Mouse (Mus musculus): ENCODE results near the gene Acsbg1. TPM values are rescaled to one million over a fixed set of nuclear protein-coding genes. Genes with fewer than 3 reads are reported as not detected.

Gene Acsbg1
- polyA plus RNA-seq, 1 experiment = 33.1 TPM

DNA sequence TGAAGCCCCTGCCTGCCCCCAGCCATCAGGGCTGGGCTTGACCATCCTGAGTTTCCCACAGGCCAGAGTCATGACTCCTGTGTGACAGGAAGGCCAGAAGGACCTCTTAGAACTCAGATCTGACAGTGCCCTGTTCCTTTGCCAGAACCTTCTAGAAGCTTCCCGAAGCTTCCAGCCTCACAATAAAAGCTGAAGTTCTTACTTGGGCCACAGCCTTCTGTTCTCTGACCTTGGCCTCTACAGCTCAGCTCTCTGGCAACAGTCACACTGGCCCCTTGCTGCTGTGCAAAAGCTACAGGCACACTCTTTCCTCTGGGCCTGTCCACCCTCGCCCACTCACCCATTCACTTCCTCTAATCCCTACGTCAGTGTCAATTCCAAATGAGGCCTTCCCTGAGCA is 10.3 kb upstream of the Acsbg1 start:
- no peak for DNase-seq (ENCODE audit: low read depth)

DNA sequence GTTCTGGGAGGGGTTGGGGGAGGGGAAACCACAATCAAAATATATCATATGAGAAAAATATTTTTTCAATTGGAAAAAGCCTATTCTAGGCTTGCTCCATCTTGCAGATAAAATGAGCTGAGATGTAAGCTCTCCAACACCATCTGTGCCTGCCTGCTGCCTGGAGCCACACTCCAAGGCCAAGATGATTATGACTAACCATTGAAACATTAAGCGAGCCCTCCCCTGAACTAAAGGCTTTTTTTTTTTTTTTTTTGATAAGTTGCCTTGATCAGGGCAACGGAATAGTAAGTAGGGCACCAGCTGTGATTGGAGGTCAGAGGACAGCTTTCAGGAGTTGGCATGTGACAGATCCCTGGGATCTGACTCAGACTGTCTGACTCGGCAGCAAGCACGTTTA is 6.8 kb upstream of the Acsbg1 start:
- DNase-seq (ENCODE audit: low read depth) = no peak

DNA sequence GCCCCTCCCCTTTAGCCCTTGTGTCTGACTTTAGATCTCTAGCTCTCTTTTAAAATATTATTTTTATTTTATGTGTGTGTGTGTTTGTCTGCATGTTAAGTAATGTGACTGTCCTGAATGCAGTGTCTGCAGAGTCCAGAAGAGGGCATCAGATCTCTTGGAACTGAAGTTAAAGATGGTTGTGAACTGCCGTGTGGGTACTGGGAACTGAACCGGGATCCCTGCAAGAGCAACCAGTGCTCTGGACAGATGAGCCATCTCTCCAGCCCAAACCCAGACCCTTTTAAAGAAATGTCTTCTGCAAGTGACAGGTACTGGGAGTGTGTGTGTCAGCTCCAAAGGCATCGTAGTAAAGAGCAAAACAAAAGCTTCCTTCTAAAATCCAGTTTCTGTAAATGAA is 4.4 kb upstream of the Acsbg1 start:
- no peak for DNase-seq (ENCODE audit: low read depth)

DNA sequence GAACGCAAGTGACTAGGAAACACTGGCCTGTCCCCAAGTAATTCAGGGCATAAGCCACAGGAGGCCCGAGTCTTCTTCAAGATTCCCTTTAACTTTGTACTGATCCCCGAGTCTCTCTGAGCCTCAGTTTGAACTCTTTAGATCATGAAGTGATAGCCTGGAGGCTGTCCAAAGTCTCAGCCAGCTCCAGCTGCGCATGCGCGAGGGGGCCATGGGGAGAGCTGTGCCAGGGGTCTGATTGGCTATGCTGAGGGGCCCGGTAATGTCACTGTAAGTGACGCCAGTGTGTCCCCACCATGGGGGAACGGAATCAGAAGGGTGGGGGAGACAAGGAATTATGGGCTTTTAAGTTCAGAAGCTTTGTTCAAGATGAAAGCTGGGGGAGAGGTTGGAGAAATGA is 2.7 kb upstream of the Acsbg1 start:
- no peak for DNase-seq (ENCODE audit: low read depth)

DNA sequence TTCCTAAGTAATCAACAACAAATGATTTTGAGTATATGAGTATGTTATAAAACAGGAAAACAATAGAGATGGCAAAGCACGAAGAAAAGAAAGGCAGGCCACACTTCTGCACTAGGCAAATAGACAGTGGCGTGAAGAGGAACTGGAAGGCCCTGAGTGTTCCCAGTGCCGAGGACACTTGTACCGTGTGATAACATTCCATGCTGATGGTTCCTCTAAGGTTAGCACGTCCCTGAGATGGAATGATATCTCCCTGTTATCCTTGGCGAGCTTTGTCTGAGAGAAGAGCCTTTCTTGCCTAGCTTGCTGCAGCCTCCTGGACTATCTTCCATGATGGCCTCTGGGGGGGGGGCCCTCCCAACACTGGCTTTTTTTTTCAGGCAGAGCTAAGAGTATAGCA is 2.9 kb downstream of the Acsbg1 start:
- no peak for DNase-seq (ENCODE audit: low read depth)

DNA sequence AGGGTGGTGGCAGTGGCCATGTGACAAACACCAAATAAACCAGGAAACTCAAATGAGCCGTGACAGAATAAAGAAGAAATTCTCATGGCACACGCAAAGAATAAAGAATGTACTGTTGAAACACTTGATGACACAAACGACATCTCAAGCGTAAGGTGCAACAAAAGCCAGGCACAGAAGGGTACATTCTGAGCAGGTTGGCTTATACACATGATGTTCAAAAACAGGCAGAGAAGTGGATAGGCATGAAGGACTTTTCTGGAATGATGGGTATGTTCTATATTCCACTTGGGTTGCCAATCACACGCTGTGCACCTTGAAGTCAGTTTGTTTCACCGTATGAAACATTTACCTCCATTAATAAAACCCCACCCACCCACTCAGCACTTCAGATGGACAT is 5.3 kb downstream of the Acsbg1 start:
- no peak for DNase-seq (ENCODE audit: low read depth)

DNA sequence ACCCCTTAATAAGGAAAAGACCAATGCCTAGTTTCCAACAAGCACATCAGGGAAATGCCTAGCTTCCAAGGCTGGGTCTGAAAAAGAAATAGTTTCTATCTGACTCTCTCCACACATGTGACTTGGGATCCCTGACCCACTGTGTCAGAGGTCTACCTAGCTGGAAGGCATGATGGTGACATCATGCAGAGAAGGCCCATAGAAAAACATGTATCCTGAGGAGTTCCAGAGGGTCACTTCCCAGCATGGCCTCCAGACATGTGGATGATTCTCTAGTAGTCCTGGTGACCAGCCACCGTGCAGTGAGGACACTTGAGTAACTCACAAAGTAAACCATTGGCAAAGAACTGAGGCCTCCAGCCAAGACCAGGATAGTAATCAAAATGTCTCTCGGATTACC is 5.8 kb downstream of the Acsbg1 start:
- no peak for DNase-seq (ENCODE audit: low read depth)

DNA sequence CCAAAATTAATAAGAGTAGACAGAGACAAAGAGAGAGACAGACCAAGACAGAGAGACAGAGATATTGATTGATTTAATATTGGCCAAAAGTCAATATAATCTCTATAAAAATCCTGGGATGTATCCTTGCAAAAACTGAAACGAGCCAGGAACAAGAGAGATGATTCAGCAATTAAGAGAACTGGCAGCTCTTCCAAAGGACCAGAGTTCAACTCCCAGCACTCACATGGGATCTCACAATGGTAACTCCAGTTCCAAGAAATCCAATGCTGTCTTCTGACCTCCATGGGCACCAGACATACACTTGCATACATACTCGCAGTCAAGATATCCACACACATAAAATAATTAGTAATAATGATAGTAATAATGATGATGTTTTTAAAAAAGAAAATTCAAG is 8.9 kb downstream of the Acsbg1 start:
- no peak for DNase-seq (ENCODE audit: low read depth)

DNA sequence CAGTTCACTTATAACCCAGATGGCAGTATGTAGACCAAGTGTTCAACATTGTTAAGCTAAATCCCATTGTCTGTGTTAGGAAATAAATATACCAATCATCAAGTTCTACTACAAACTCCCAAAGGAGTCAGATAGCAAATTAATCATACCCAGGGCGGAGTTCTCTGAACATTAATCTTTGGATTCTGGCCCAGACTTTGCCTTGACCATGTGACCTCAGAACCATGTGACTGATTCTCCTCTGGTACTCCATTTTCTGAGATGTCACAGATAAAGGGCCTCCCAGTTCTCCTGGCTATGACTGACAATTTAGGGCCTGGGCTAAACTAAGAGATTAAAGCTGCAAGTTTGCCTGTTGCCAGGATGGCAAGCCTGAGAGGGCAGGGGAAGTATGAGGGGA is 12.3 kb downstream of the Acsbg1 start:
- DNase-seq (ENCODE audit: low read depth) = no peak

DNA sequence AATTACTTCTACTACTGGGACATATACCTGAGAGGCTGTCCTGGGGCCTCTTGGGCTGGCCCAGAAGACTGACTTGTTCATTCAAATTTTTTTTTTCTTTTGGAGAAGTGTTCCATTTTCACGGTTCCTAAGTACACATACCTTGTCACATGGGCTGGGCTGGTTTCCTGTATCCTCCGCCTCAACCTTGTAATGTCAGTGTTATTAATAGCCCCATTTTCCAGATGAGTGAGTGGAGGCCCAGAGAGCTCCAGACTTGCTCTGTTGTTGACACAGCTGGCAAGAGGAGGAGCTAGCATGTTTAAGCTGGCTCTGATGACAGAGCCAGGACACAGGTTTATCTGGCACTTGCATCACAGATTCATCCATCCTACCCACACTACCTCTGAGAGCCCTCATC is 14.2 kb downstream of the Acsbg1 start:
- no peak for DNase-seq (ENCODE audit: low read depth)

DNA sequence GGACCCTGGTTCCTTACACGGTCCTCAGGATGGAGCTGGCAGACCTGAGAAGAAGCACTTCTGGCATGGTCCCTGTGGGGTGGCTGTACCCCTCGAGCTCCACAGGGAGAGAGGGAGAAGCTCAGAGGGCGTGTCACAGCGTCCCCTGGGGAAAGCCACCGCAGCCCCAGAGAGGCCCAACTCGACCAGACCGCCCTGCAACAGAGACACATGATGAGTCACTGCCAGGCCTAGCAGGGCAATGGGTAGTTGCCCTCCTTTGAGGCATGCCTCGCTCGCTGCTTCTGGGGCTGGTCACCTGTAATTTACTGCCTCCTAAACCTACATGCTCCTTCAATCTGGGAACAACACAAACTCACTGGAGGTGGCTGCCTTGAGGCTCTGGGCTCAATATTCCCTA is 15.4 kb downstream of the Acsbg1 start:
- DNase-seq (ENCODE audit: low read depth) = no peak

DNA sequence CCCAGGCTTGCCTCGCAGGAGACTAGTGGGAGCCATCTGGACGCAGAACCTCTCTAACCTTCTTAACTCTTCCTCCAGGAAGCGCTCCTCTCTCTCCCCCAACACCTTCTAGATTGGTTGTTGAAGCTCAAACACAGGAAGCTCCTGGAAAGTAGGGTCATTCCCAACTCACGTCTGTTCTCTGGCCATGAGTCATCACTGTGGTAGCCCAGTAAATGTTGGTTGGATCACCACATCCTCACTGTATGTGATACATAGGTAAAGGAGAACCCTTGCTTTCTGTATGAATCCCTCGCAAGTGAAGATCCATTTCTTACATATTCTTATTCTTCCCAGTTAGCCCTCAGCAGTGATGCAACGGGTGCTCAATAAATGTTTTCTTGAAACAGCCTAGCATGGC is 16.1 kb downstream of the Acsbg1 start:
- DNase-seq (ENCODE audit: low read depth) = no peak

DNA sequence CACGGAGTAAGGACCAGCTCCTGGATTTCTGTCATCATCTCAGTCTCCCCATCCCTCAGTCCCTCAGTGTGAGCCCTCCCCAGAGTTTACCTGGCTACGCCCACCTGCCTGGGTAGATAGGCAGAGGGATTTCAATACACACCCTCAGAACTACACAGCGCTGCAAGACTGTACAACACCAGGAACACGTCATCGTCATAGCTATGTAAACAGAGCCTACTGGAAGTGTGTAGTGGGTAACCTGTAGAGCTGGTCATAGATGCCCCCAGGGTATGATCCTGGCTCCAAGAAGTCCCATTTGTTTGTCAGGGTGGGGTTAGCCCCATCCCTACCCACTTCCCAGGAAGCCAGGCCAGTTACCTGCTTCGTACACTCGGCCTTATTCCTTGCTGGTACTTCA is 18.5 kb downstream of the Acsbg1 start:
- no peak for DNase-seq (ENCODE audit: low read depth)

DNA sequence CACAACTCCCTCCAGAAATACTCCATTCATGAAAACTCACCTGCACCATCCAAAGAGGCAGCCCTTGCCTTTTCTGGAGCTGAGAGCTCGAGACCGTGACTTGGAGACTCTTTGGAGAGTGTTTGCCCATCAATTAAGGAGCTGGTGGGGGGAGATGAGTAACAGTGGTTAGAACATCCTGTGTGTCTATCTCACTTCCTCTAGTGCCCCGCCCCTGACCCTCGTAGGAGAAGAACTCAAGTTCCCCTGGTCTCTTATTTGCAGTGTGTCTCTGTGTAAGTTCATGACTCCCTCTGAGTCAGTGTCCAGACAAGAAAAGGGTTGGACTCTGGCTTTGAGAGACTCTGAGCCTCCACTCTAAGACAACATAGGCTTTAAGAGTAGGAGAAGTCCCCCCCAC is 19.1 kb downstream of the Acsbg1 start:
- DNase-seq (ENCODE audit: low read depth) = no peak

DNA sequence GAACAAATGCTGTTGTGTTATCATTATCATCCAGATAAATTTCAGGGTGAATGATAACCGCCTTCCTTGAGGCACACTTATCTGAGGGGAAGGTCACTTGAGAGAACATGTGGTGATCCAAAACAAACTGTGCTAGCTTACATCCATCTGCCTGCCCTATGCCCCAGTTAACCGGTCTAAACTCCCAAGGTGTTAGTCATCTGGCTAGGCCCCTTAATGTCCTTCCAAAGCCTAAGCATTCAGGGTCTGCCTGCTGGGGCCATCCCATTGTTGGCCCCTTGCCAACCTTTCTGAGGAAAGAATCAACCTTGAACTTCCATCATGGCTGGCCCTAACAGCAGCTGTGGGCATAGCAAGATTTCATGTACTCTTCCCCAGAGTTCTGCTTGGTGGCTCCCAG is 19.5 kb downstream of the Acsbg1 start:
- DNase-seq (ENCODE audit: low read depth) = no peak

DNA sequence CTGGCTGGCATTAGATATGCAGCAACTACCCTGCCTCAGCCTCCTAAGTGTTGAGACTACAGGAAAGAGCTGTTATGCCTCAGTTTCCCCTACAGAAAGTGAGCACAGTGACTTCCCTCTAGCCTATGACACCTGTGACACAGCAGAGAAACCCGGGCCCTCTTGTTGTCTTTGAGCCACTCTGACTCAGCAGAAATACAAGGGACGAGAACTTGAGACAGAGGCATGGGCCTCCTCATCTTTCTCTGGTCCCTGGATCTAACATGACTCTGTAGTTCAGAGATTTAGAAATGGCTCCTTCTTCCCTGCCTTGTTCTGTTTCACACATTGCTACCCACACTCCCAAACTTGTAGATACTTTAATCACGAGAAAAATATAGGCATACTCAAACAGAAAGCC is 20.1 kb downstream of the Acsbg1 start:
- no peak for DNase-seq (ENCODE audit: low read depth)

DNA sequence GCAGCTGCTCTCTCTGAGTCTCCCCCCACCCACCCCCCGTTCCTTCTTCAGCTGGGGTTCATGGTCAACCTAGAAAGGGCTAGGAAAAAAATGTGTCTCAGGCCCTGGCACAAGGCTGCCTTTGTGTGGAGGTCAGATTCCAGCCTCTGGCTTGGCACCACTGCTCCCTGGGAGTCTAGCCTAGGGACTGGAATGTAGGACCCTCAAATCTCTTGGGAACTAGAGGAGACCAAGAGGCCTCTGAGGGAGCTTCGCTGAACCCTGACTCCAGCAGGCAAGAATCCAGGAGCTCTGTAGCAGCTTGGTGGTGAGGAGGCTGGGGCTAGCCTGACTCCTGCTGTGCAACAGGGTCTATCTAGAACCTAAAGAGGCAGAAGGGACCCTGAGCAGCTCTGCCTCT is 22.5 kb downstream of the Acsbg1 start:
- DNase-seq (ENCODE audit: low read depth) = no peak

DNA sequence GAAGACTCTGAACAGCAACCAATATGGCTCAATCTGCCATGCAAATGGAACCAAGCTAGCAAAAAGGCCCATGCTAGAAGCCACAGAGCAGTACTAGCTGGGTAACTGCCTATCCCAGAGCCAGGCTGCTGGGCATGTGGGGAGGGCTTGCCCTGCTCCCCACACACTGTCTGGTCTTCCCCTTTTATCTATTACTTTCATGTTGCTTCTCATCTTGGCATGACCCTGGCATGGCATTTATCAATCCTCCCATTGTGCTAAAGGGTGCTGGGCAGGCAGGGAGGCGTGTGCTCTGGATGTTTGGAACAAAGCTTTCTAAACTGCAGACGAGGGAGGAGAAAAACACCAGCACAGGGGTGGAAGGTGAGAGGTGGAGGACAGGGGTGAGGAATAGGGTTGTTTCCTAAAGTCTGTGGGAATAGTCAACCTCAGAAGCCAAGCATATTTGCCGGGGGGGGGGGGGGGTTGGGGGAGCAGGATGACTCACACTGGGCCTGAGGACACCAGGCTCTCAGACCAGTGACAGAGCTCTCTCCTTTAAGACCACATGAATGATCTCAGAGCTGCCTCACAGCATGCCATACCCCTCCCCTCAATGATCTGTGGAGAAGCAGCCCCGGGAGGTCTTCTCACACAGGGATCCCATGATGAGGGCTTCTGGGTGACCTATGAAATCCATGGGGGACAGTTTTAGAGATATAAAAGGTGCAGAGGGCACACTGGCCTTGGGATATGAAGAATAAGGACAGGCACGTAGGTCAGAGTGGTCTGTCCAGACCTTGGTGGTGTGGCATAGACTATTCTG is 24.0 kb downstream of the Acsbg1 start:
- no peak for DNase-seq (ENCODE audit: low read depth)

DNA sequence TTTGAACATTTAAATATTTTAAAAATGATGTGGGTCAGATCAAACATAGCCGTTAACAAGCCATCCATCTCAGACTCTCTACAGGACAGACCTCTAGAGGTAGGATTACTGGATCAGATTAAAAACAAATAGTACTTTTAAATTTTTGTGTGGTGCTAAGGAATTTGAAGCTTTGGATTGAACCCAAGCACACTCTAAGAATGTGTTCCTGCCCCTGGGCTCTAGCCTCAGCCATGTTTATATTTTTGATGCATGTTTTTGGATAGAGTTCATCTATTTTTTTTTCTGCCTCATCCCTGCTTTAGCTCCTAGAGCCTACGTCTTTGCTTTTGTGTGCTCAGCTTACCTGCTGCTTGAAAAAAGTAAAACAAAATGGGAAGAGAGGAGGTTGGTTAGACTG is 28.3 kb downstream of the Acsbg1 start:
- DNase-seq (ENCODE audit: low read depth) = no peak

DNA sequence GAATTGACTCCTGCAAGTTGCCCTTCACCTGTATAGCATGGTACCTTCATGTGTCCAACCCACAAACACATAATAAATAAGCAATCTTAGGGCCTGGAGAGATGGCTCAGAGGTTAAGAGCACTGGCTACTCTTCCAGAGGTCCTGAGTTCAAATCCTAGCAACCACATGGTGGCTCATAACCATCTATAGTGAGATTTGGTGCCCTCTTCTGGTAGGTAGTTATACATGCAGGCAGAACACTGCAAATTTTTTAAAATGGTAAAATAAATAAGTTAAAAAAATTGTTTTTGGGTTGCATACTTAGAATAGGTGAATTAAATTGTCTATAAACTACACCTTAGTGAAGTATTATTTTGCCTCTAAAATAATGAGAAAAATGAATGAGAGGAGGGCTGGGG is 30.8 kb downstream of the Acsbg1 start:
- no peak for DNase-seq (ENCODE audit: low read depth)

DNA sequence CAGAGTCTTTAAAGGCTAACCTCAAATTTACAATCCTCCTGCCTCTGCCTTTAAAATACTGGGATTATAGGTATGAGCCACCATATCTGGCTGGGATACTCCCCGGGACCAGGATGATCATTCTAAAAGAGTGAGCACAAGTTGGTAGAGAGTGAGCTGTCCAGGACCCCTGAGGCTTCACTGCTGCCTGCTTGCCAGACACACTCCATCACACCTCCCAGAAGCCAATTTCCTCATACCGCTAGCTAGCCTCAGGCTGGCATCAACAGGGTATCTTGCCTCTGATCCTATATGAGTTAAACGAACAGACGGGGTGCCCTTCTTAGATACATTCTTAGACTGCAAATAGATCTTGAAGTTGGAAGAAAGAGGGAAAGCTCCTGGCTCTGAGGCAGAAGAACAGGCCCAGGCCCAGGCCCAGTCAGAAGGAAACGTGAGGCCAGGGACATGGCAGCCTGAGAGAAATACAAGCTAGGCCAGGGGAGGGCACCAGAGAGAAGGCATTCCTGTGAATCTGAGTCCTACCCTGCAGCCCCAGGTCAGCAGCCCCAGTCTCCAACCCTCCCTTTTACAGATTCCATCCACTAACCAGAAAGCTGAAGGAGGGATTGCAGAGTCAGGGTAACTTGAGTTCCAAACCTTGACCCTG is 31.9 kb downstream of the Acsbg1 start:
- no peak for DNase-seq (ENCODE audit: low read depth)

DNA sequence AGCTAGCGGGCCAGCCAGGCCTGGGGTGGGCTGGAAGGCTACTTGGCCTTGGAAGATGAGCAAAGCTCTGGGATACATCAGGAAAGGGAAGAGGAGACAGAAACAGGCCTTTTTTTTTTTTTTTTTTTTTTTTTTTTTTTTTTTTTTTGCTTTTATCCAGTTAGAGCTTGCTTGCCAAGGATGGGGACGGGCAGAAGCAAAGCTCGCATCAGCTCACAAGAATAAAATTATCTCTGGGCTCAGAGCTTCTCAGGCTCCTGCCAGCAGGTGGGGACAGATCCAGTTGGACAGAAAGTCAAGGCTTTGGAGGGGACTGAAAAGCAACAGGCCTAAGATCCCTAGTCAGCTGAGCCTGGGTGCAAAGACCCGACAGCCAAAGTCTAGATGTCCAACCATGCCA is 32.9 kb downstream of the Acsbg1 start:
- no peak for DNase-seq (ENCODE audit: low read depth)

DNA sequence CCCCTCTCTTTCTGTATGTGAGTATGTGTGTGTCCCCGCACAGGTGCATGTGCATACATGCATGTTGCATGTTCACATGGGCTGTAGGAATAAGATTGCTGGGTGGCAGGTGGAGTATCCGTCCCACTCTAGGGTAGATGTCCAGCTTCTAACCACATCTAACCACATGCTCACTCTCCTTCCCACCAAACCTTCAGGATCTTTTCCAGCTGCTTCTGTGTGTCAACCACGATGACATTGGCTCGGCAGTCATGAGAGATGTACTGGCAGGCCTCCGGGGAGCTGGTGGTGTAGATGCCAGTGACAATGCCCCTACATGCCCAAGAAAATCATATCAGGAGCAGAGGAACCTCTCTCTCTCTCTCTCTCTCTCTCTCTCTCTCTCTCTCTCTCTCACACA is 34.4 kb downstream of the Acsbg1 start:
- no peak for DNase-seq (ENCODE audit: low read depth)

Data from gonadal fat pad, adult 2 months (tissue).